ENCODE assay signal across 8 mouse cellular contexts in the genomic region with DNA sequence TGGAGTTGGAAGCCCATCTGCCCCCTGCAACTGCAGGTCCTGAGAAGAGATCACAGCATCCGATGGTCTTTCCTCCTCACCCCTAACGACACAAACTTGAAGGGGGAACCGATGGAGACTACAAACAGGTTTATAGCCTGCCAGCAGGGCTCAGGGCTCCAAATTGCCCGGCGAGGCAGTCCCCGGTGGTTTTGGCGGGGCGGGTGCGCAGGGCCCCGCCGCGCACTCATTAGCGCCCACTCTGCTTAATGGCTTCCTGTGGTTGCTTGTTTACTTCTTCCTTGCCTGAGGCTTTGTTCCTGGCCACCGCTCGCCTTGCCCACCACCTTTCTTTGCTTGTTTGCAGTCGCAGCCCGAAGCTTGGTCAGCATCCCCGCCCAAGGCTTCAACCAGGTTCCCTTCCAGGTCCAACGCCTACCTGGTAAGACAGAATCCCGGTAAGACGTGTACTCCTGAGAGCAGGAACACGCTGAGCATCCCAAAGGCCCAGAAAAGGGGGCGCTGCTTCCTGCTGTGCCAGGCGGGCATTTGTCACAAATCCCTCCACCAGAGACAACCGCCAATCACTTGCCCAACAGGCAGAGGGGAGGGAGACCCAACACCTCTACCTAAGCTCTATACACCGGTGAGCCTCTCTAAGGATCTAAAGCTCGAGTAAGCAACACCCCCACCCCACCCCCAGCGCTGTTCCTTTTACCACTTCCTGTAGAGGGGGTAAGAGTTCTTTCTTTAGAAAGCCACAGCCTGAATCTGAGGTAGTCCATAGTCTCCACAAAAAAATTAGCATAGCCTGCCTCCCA. TPM values are rescaled to one million over a fixed set of nuclear protein-coding genes. Genes with fewer than 3 reads are reported as not detected.
A peak's percentile ranks its signal among the peaks of the same experiment; 100 is the strongest.
DNase-seq lines count a peak whose midpoint lies in the region; ATAC-seq and TF ChIP-seq lines count a peak whose summit lies in the region.

No protein-coding gene starts in this region.

- ATAC-seq in forebrain, postnatal 0 days: peak; percentile 50
- ATAC-seq in midbrain, embryonic 12.5 days (ENCODE audit: low FRiP score, low read depth): no peak
- ATAC-seq in frontal cortex, adult (ENCODE audit: low TSS enrichment): no peak

- H3K36me3 ChIP-seq in heart, embryonic 10.5 days: no peaks in the 10 kb centered on the region
- no peaks in the 10 kb centered on the region for H3K36me3 ChIP-seq in E14TG2a.4 (ENCODE audit: insufficient read depth, low read length)
- H3K36me3 ChIP-seq in forebrain, postnatal 0 days (ENCODE audit: insufficient read depth): no peaks in the 10 kb centered on the region
- H3K36me3 ChIP-seq in midbrain, embryonic 12.5 days: no peaks in the 10 kb centered on the region

- peak overlapping the region; percentile 29 for H3K4me3 ChIP-seq in heart, embryonic 10.5 days
- peak overlapping the region; percentile 68 for H3K4me3 ChIP-seq in E14TG2a.4 (replicated peaks; ENCODE audit: low read length)
- peak overlapping the region; percentile 31 for H3K4me3 ChIP-seq in forebrain, postnatal 0 days (ENCODE audit: low read depth, low read length)
- peak overlapping the region; percentile 30 for H3K4me3 ChIP-seq in midbrain, embryonic 12.5 days

- peak overlapping the region; percentile 49 for H3K9ac ChIP-seq in forebrain, postnatal 0 days
- H3K9ac ChIP-seq in midbrain, embryonic 12.5 days (replicated peaks): peak overlapping the region; percentile 20

- peaks cover 12% of the 10 kb centered on the region for H3K4me1 ChIP-seq in heart, embryonic 10.5 days
- peaks cover 48% of the 10 kb centered on the region for H3K4me1 ChIP-seq in E14TG2a.4 (replicated peaks; ENCODE audit: low read depth, low read length)
- peaks cover 11% of the 10 kb centered on the region; the same call in 1 of the 2 replicates for H3K4me1 ChIP-seq in forebrain, postnatal 0 days (ENCODE audit: insufficient read depth)
- peaks cover 14% of the 10 kb centered on the region; the same call in 1 of the 2 replicates for H3K4me1 ChIP-seq in midbrain, embryonic 12.5 days

- under 1% methylated on average over 28 of the region's 28 CpGs for WGBS in heart, embryonic 10.5 days
- 4% methylated on average over 28 of the region's 28 CpGs for WGBS in forebrain, postnatal 0 days
- WGBS in midbrain, embryonic 12.5 days: 2% methylated on average over 28 of the region's 28 CpGs

- H3K4me2 ChIP-seq in forebrain, postnatal 0 days (ENCODE audit: low read depth): peak overlapping the region; percentile 52
- H3K4me2 ChIP-seq in midbrain, embryonic 12.5 days (replicated peaks): peak overlapping the region; percentile 48

- no peak for TF ChIP-seq CTCF in E14TG2a.4 (conservative IDR thresholded peaks at IDR 0.05; ENCODE audit: low read length)
- no peak for TF ChIP-seq CTCF in forebrain, postnatal 0 days (IDR thresholded peaks at IDR 0.05; ENCODE audit: low read depth)

- no peaks in the 10 kb centered on the region for H3K9me3 ChIP-seq in heart, embryonic 10.5 days
- H3K9me3 ChIP-seq in E14TG2a.4 (ENCODE audit: low read length): no peaks in the 10 kb centered on the region
- H3K9me3 ChIP-seq in forebrain, postnatal 0 days (ENCODE audit: low read length): no peaks in the 10 kb centered on the region
- H3K9me3 ChIP-seq in midbrain, embryonic 12.5 days: no peaks in the 10 kb centered on the region

- no peak for DNase-seq in heart, embryonic 10.5 days (ENCODE audit: low spot score)
- no peak for DNase-seq in heart, adult 18-20 months
- DNase-seq in forebrain, postnatal 0 days: peak; percentile 49
- DNase-seq in testis, postnatal 10 days (ENCODE audit: low spot score): no peak
- DNase-seq in cerebellum, postnatal 10 days: no peak

- H3K27ac ChIP-seq in heart, embryonic 10.5 days: no peak overlapping the region
- no peak overlapping the region; the same call in 1 of the 2 replicates for H3K27ac ChIP-seq in forebrain, postnatal 0 days (ENCODE audit: low read depth, low read length)
- no peak overlapping the region for H3K27ac ChIP-seq in midbrain, embryonic 12.5 days (replicated peaks)

- H3K27me3 ChIP-seq in heart, embryonic 10.5 days (ENCODE audit: insufficient read depth, poor library complexity, severe bottlenecking): peaks cover 54% of the 10 kb centered on the region
- H3K27me3 ChIP-seq in E14TG2a.4 (ENCODE audit: insufficient read depth, low read length): peaks cover 35% of the 10 kb centered on the region
- peaks cover 9% of the 10 kb centered on the region for H3K27me3 ChIP-seq in forebrain, postnatal 0 days (ENCODE audit: insufficient read depth, low read length)
- H3K27me3 ChIP-seq in midbrain, embryonic 12.5 days: peaks cover 43% of the 10 kb centered on the region

RNA-seq across cellular contexts. Expression of a gene that starts 33.4 kb away (rescaled TPM):
- polyA plus RNA-seq in heart, embryonic 10.5 days (2016; fragmentation: Nextera tagmentation; extraction: Ambion mirVana): 0.14 and 0.52 TPM in 2 replicates
- total RNA-seq in heart, adult 18-20 months (2021): under 1 TPM; 0.59 to 0.65 TPM
- total RNA-seq in forebrain, postnatal 0 days (2014; rRNA removed): 0.69 and 1.8 TPM in 2 replicates
- 0.51 and 0.60 TPM in 2 replicates for polyA plus RNA-seq in forebrain, postnatal 0 days (2015; fragmentation: Nextera tagmentation; extraction: Ambion mirVana)
- 0.71 TPM in 1 of 2 replicates, not detected in the other for polyA plus RNA-seq in midbrain, embryonic 12.5 days (2016; fragmentation: Nextera tagmentation; extraction: Ambion mirVana)

RNA-seq across cellular contexts. Expression of a gene that starts 45.0 kb away (rescaled TPM):
- polyA plus RNA-seq in heart, embryonic 10.5 days (2016; fragmentation: Nextera tagmentation; extraction: Ambion mirVana): 0.29 TPM in 1 of 2 replicates, not detected in the other
- not detected for total RNA-seq in heart, adult 18-20 months (2021)
- total RNA-seq in forebrain, postnatal 0 days (2014; rRNA removed): 2.1 TPM in 1 of 2 replicates, not detected in the other
- polyA plus RNA-seq in forebrain, postnatal 0 days (2015; fragmentation: Nextera tagmentation; extraction: Ambion mirVana): 0.13 and 0.17 TPM in 2 replicates
- polyA plus RNA-seq in midbrain, embryonic 12.5 days (2016; fragmentation: Nextera tagmentation; extraction: Ambion mirVana): 0.54 and 0.64 TPM in 2 replicates

RNA-seq across cellular contexts. Expression of a gene that starts 51.9 kb away (rescaled TPM):
- polyA plus RNA-seq in heart, embryonic 10.5 days (2016; fragmentation: Nextera tagmentation; extraction: Ambion mirVana): 0.07 and 0.11 TPM in 2 replicates
- total RNA-seq in heart, adult 18-20 months (2021): under 1 TPM; 0.25 to 0.26 TPM
- 22.8 and 24.0 TPM in 2 replicates for total RNA-seq in forebrain, postnatal 0 days (2014; rRNA removed)
- 11.1 and 15.6 TPM in 2 replicates for polyA plus RNA-seq in forebrain, postnatal 0 days (2015; fragmentation: Nextera tagmentation; extraction: Ambion mirVana)
- polyA plus RNA-seq in midbrain, embryonic 12.5 days (2016; fragmentation: Nextera tagmentation; extraction: Ambion mirVana): 3.9 and 4.1 TPM in 2 replicates
